Mouse (Mus musculus): ENCODE measurements at regions not wholly inside any gene's neighbourhood (a gene's known extent, or its start where the extent isn't known, plus 50 kb on each side); places are given as distances from the start of the nearest gene placed in this dataset.

GRCm38 (mm10) chr6:103421013-103421933, 89.1 kb upstream of the Chl1 start:
- no peak for DNase-seq (ENCODE audit: low spot score in 2 of 2)

DNA sequence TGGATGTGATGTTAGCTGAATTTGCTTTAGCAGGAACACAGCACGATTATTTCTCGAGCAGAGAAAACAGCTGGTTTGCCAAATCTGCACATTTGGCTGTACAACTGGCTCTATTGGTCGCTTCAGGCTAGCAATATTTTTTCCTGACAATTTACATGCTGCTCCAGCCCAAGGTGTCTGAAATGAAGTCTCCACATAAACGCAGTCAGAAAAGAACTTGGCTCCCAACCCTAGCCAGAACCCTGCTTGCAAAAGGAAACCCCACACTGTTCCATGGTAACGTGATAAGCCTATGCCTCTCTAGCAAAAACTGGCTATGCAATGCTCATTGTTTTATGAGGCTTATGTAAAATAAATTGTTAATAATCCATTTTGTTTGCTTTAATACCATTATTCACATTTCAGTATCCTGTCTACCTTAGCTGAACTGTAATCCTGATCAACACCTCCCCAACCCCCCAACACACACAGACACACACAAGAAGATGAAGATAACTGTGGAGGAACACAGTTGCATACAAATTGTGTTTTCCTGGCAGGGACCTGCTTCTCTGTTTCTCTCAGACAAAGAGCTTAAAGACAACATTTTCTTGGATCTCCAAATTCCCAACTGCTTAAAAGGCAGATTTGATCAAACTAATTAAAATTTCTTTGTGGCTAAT, 79.3 kb upstream of the Chl1 start:
- DNase-seq (ENCODE audit: low spot score in 2 of 2): no peak

- DNase-seq (ENCODE audit: low spot score in 2 of 2): no peak
Observed at GRCm38 (mm10) chr6:103431595-103431957, 78.8 kb upstream of the Chl1 start.

Data from spleen, postnatal 10 days (tissue).